In genomic region chr12:100355565-100355964, GRCm38 (mm10) we compare ENCODE assay signal across 17 mouse cellular contexts.
"Had no signal": no experiment of that assay in that cellular context is flagged by ENCODE, and none has a peak within 500 bp of the region (broad histone marks: within the 10 kb centered on the region; RNA-seq: fewer than 3 reads in every experiment).

No protein-coding gene starts in this region.

- H3K4me3 ChIP-seq: kidney, embryonic 15.5 days; limb, embryonic 12.5 days; limb, embryonic 15.5 days; midbrain, embryonic 10.5 days had no signal

- H3K4me2 ChIP-seq: kidney, embryonic 15.5 days; limb, embryonic 12.5 days; limb, embryonic 15.5 days; liver, embryonic 11.5 days; lung, embryonic 14.5 days had no signal

- H3K27me3 ChIP-seq: kidney, embryonic 15.5 days; limb, embryonic 12.5 days; limb, embryonic 15.5 days had no signal

- H3K27ac ChIP-seq: kidney, embryonic 15.5 days; limb, embryonic 12.5 days; limb, embryonic 15.5 days; liver, embryonic 14.5 days; macrophage; midbrain, embryonic 10.5 days had no signal

- H3K9ac ChIP-seq: kidney, embryonic 15.5 days; limb, embryonic 12.5 days; limb, embryonic 15.5 days; liver, embryonic 14.5 days; liver, postnatal 0 days; lung, embryonic 14.5 days had no signal

- DNase-seq: kidney, adult 8-10 months; kidney, postnatal 10 days; kidney, postnatal 36 days; left cerebral cortex, postnatal 4 days; liver, postnatal 0 days; lung, embryonic 14.5 days; midbrain, embryonic 14.5 days; thymus, adult 18-20 months; thymus, postnatal 36 days had no signal

- H3K4me1 ChIP-seq: kidney, embryonic 15.5 days; limb, embryonic 12.5 days; limb, embryonic 15.5 days; midbrain, embryonic 10.5 days had no signal

- H3K9me3 ChIP-seq: kidney, embryonic 15.5 days; limb, embryonic 12.5 days; limb, embryonic 15.5 days; midbrain, embryonic 10.5 days had no signal

- ATAC-seq: liver, postnatal 0 days; lung, postnatal 0 days had no signal
